Mouse (Mus musculus): ENCODE measurements around the gene Zfc3h1. TPM values are rescaled to one million over a fixed set of nuclear protein-coding genes. Genes with fewer than 3 reads are reported as not detected.

Zfc3h1 gene
- polyA plus RNA-seq, 1 experiment from 2014 or later: 6.6 TPM

DNA sequence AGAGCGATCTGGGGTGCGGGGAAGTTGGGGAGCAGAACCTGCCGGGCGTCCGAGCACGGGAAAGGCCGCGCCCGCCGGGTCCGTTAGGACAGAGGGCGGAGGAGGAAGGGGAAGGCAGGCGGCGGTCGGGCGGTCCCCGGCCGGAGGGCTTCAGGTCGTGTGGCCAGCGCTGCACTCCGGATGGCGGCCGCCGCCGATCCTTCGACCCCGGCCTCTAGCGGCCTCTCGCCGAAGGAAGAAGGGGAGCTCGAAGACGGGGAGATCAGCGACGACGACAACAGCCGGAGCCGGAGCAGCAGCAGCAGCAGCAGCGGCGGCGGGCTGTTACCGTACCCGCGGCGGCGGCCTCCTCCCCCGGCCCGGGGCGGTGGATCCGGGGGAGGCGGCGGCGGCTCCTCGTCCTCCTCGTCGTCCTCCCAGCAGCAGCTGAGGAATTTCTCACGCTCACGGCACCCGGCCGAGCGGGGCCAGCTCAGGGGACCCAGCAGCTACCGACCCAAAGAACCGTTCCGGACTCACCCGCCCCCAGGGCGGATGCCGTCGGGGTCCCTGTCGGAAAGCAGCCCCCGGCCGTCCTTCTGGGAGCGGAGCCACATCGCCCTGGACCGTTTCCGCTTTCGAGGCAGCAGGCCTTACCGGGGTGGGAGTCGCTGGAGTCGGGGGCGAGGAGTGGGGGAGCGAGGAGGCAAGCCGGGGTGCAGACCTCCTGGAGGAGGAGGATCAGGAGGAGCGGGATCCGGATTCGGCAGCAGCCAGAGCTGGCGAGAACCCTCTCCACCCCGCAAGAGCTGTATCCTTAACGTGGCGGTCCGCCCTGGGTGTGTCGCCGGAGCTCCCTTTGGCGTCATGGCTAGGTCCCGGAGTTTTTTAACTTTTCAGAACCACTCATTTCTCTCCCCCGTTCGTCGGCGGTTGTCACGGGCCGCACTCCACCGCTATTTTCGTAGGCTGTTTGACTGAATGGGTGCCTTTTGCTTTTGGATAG is 551 bp downstream of the Zfc3h1 start:
- Histone ChIP-seq H3K9ac (peak overlapping the region; percentile 99), H3K4me2 (peak overlapping the region; percentile 80), H3K9me3 (replicated peaks) (no peaks in the 10 kb centered on the region), H3K36me3 (peaks cover 23% of the 10 kb centered on the region), H3K4me1 (replicated peaks) (peaks cover 51% of the 10 kb centered on the region), H3K4me3 (replicated peaks) (peak overlapping the region; percentile 96), H3K27ac (peak overlapping the region; percentile 99), H3K27me3 (no peaks in the 10 kb centered on the region)
- under 1% methylated on average over 97 of the region's 101 CpGs for WGBS (ENCODE audit: insufficient replicate concordance)
- ATAC-seq (ENCODE audit: low read depth) (peak; percentile 44), DNase-seq (peak; percentile 68)

DNA sequence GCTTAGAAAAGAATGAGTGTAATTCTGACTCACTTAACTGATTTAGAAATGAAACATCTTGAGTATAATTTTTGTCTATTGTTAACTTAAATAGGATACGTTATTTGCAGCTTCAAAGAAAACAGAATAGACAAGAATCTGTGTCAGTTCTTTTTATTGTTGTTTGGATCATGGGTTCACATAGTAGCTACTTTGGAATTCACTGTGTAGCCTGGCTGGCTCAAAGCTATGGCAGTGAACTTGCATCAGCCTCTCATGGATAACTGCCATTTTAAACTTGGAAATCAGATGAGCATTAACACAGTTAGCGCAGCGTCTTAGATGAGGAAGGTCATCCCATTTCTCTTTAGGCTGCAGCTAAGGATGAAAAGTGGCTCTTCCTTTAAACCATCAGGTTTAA is 3.1 kb downstream of the Zfc3h1 start:
- no peak for ATAC-seq (ENCODE audit: low read depth)

DNA sequence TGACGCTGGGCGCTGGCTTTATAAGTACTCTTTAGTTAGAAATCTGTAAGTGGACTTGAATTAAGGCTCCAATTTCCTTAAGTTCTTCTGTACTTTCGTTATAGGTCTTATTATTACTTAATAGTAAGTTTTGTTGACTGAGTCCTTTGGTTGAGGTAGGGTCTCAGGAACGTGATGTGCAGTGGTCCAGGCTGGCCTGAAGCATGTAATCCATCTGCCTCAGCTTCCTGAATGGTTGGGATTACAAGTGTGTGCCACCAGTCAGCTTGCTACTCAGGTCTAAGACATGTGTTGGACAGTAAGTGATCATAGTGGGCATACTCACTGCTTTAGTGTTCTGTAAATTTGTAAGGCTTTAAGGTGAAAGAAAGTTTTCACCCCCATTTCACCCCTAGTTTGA is 6.3 kb downstream of the Zfc3h1 start:
- H3K4me2 ChIP-seq: no peak overlapping the region
- DNase-seq (no peak), ATAC-seq (ENCODE audit: low read depth) (no peak)
- H3K27ac ChIP-seq: no peak overlapping the region
- 87% methylated on average over 4 of the region's 4 CpGs for WGBS (ENCODE audit: insufficient replicate concordance)
- H3K9ac ChIP-seq: no peak overlapping the region
- H3K27me3 ChIP-seq: no peaks in the 10 kb centered on the region
- no peaks in the 10 kb centered on the region for H3K9me3 ChIP-seq (replicated peaks)
- H3K36me3 ChIP-seq: peaks cover 66% of the 10 kb centered on the region
- H3K4me1 ChIP-seq (replicated peaks): peaks cover 37% of the 10 kb centered on the region
- H3K4me3 ChIP-seq (replicated peaks): no peak overlapping the region

More for the DNA sequence above, 3.1 kb downstream of the Zfc3h1 start:
- Histone ChIP-seq H3K27ac (no peak overlapping the region), H3K4me3 (replicated peaks) (0 out of 2 replicates have a peak overlapping the region, but pooled peaks have one; percentile 12), H3K9ac (peak overlapping the region; percentile 15; the same call in 1 of the 2 replicates), H3K27me3 (no peaks in the 10 kb centered on the region), H3K9me3 (replicated peaks) (no peaks in the 10 kb centered on the region), H3K36me3 (peaks cover 37% of the 10 kb centered on the region), H3K4me2 (peak overlapping the region; percentile 80), H3K4me1 (replicated peaks) (peaks cover 40% of the 10 kb centered on the region)
- 85% methylated on average over 3 of the region's 3 CpGs for WGBS (ENCODE audit: insufficient replicate concordance)
- no peak for DNase-seq

DNA sequence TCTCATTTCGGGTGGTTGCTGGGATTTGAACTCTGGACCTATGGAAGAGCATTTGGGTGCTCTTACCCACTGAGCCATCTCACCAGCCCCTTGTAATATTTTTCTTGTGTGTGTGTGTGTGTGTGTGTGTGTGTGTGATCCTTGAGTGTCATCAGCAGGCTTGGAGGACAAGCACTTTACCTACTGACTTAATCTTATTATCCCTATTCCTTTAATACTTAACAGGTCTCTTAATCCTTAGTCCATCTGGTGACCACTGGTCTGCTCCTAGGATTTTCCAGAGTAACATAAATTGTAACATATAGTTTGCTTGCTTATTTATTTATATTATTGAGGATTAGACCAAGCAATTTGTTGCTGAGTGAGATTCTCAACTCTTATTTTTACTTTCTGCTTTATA is 7.1 kb downstream of the Zfc3h1 start:
- no peak overlapping the region for H3K4me3 ChIP-seq (replicated peaks)
- H3K36me3 ChIP-seq: peaks cover 69% of the 10 kb centered on the region
- DNase-seq: no peak
- peaks cover 34% of the 10 kb centered on the region for H3K4me1 ChIP-seq (replicated peaks)
- 0 out of 2 replicates have a peak overlapping the region, but pooled peaks have one; percentile 13 for H3K9ac ChIP-seq
- H3K9me3 ChIP-seq (replicated peaks): no peaks in the 10 kb centered on the region
- no peak overlapping the region for H3K27ac ChIP-seq
- H3K27me3 ChIP-seq: no peaks in the 10 kb centered on the region
- 76% methylated on average over 1 of the region's 1 CpGs for WGBS (ENCODE audit: insufficient replicate concordance)
- no peak overlapping the region for H3K4me2 ChIP-seq
- no peak for ATAC-seq (ENCODE audit: low read depth)

DNA sequence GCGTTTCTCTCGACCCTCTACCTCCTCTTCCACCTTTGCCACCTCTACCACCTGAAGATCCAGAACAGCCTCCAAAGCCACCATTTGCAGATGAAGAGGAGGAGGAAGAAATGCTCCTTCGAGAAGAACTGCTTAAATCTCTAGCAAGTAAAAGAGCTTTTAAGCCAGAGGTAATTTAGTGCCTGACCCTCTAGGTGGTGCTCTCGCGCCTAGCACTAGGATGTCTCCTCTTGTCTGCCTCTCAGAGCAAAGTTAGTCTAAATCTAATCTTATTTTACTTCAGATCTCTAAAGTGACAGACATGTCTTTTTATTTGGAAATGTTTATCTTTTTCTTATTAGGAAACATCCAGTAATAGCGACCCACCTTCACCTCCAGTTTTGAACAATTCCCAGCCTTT is 21.6 kb downstream of the Zfc3h1 start:
- H3K4me3 ChIP-seq (replicated peaks): no peak overlapping the region
- H3K9me3 ChIP-seq (replicated peaks): no peaks in the 10 kb centered on the region
- ATAC-seq (ENCODE audit: low read depth) (no peak), DNase-seq (peak; percentile 41)
- H3K27ac ChIP-seq: no peak overlapping the region
- H3K4me2 ChIP-seq: no peak overlapping the region
- H3K27me3 ChIP-seq: no peaks in the 10 kb centered on the region
- no peak overlapping the region for H3K9ac ChIP-seq
- no peaks in the 10 kb centered on the region for H3K4me1 ChIP-seq (replicated peaks)
- H3K36me3 ChIP-seq: peaks cover 76% of the 10 kb centered on the region
- 72% methylated on average over 6 of the region's 6 CpGs for WGBS (ENCODE audit: insufficient replicate concordance)

DNA sequence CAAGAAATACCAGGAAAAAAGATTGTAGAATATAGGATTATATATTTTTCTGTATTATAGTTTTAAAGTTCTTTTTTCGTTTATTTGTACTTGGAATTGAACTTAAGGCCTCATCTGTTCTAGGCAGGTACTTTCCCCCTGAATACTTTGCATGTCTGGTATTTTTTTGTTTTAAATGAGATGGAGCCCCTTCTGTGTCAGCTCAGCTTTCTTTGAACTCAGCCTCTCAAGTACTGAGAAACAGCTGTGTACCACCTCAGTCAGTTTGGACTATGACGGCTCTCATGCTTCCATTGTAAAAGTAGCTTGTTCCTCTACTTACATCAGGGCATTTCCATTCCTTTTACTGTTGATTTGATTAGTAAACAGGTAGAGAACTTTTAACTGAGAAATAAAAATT is 28.7 kb downstream of the Zfc3h1 start:
- Histone ChIP-seq H3K9ac (no peak overlapping the region), H3K9me3 (replicated peaks) (no peaks in the 10 kb centered on the region), H3K36me3 (peaks cover 82% of the 10 kb centered on the region), H3K27ac (no peak overlapping the region), H3K4me2 (no peak overlapping the region), H3K4me3 (replicated peaks) (no peak overlapping the region), H3K27me3 (no peaks in the 10 kb centered on the region), H3K4me1 (replicated peaks) (no peaks in the 10 kb centered on the region)
- ATAC-seq (ENCODE audit: low read depth): no peak
- 81% methylated on average over 2 of the region's 2 CpGs for WGBS (ENCODE audit: insufficient replicate concordance)
- no peak for DNase-seq

DNA sequence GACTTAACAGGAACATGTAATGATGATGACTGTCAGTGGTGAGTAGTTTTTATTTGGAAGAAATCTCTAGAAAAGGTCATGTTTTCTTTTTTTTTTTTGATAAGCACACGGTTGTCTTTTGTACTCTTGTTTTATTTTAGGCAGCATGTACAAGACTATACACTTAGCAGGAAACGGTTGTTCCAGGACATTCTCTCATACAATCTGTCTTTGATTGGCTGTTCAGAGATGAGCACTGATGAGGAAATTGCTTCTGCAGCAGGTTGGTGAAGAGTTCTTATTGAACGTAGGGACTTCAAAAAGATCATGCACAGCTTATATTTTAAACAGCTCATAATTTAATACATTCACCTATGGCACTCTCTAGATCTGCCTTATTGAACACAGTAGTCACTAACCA is 29.3 kb downstream of the Zfc3h1 start:
- WGBS (ENCODE audit: insufficient replicate concordance): 85% methylated on average over 3 of the region's 3 CpGs
- H3K9ac ChIP-seq: no peak overlapping the region
- no peak overlapping the region for H3K4me3 ChIP-seq (replicated peaks)
- ATAC-seq (ENCODE audit: low read depth): no peak
- no peak overlapping the region for H3K27ac ChIP-seq
- DNase-seq: no peak
- peaks cover 84% of the 10 kb centered on the region for H3K36me3 ChIP-seq
- no peaks in the 10 kb centered on the region for H3K9me3 ChIP-seq (replicated peaks)
- H3K27me3 ChIP-seq: no peaks in the 10 kb centered on the region
- H3K4me1 ChIP-seq (replicated peaks): no peaks in the 10 kb centered on the region
- no peak overlapping the region for H3K4me2 ChIP-seq

DNA sequence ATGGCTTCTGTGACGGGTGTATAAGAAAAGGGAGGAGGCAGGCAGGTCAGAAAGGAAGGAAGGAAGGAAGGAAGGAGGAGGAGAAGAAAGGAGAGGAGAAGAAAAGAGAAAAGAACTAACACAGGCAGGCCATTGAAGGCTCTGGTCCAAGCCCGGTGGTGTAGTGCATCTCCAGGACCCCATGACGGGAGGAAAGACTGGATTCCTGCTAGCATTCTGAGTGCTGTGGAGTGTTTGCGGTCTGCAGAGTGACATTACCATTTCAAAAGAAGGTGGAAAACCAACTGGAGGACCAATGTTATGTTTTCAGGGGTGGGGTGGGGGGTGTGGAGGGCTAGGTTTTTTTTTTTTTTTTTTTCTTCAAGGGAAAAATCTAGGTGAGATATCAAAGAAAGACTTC is 37.2 kb downstream of the Zfc3h1 start:
- no peak overlapping the region for H3K4me2 ChIP-seq
- no peak for ATAC-seq (ENCODE audit: low read depth)
- H3K9ac ChIP-seq: no peak overlapping the region
- DNase-seq: no peak
- H3K27me3 ChIP-seq: no peaks in the 10 kb centered on the region
- no peak overlapping the region for H3K27ac ChIP-seq
- no peaks in the 10 kb centered on the region for H3K9me3 ChIP-seq (replicated peaks)
- H3K4me3 ChIP-seq (replicated peaks): no peak overlapping the region
- H3K4me1 ChIP-seq (replicated peaks): no peaks in the 10 kb centered on the region
- WGBS (ENCODE audit: insufficient replicate concordance): 79% methylated on average over 4 of the region's 4 CpGs
- peaks cover 74% of the 10 kb centered on the region for H3K36me3 ChIP-seq

DNA sequence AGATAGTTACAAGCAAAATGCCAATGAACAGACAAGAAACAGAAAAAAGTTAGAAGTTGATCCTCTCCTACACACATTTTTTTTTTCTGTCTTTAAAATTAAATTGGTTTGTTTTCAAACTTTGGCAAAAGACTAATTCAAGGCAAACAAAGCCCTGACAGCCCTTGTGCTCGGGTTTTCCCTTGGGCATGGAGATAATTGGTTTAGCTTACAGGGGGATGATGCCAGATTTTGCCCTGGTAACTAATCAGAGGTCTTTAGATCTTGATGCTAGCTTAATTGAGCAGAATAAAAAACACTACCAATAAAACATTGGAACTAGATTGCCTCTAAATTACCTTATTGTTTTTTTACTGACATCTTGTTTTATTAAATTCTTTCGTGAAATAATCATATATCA is 40.6 kb downstream of the Zfc3h1 start:
- no peak for ATAC-seq (ENCODE audit: low read depth)
- WGBS (ENCODE audit: insufficient replicate concordance): 78% methylated on average over 2 of the region's 2 CpGs
- H3K36me3 ChIP-seq: peaks cover 77% of the 10 kb centered on the region

DNA sequence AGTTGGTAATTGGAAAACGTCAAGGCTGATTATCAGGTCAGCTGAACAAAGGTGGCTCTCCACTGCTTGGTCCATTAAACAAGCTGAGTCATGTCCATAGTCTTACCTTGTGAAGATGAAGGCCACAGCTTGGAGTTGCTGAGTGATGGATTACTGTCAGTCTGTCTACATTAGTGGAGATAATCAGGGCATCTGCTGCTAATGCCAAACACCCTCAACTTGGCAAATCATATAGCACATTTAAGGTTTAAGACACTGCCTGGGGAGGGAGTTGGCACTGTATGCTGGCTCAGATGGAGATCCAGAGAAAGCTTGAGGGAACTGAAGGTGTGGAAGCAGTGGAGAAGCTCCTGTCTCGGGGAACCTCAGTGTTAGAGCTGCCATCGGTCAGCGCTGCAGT is 52.5 kb downstream of the Zfc3h1 start:
- Histone ChIP-seq H3K36me3 (peaks cover 27% of the 10 kb centered on the region), H3K27ac (no peak overlapping the region), H3K27me3 (no peaks in the 10 kb centered on the region), H3K9me3 (replicated peaks) (no peaks in the 10 kb centered on the region), H3K9ac (no peak overlapping the region), H3K4me3 (replicated peaks) (no peak overlapping the region), H3K4me1 (replicated peaks) (no peaks in the 10 kb centered on the region), H3K4me2 (no peak overlapping the region)
- no peak for DNase-seq
- no peak for ATAC-seq (ENCODE audit: low read depth)
- 78% methylated on average over 4 of the region's 4 CpGs for WGBS (ENCODE audit: insufficient replicate concordance)

More for the DNA sequence above, 40.6 kb downstream of the Zfc3h1 start:
- no peaks in the 10 kb centered on the region for H3K27me3 ChIP-seq
- no peak overlapping the region for H3K27ac ChIP-seq
- H3K9ac ChIP-seq: no peak overlapping the region
- no peaks in the 10 kb centered on the region for H3K4me1 ChIP-seq (replicated peaks)
- H3K4me3 ChIP-seq (replicated peaks): no peak overlapping the region
- no peaks in the 10 kb centered on the region for H3K9me3 ChIP-seq (replicated peaks)
- no peak overlapping the region for H3K4me2 ChIP-seq
- DNase-seq: no peak

DNA sequence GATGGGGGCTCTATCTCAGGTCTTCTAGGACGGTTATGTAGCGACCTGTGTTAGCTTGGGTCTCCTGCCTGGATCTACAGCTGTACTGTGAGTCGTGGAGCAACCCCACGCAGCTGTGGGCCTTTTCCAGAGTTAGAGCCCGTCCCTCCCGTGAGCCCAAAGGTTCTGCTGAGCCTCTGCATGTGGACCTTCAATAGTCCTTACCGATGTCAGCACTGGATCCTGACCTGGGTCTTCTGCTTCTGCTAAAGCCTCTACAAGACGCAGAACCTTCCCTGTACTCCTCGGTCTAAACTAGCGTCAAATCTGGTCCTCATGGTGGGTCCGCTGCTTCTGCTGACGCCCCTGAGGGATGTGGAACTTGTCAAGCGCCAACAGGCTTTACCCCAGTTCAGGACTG is 63.9 kb downstream of the Zfc3h1 start:
- no peak overlapping the region for H3K4me2 ChIP-seq
- no peak for DNase-seq
- no peaks in the 10 kb centered on the region for H3K9me3 ChIP-seq (replicated peaks)
- H3K27ac ChIP-seq: no peak overlapping the region
- no peaks in the 10 kb centered on the region for H3K36me3 ChIP-seq
- H3K4me3 ChIP-seq (replicated peaks): no peak overlapping the region
- no peak for ATAC-seq (ENCODE audit: low read depth)
- H3K27me3 ChIP-seq: no peaks in the 10 kb centered on the region
- H3K4me1 ChIP-seq (replicated peaks): no peaks in the 10 kb centered on the region
- no peak overlapping the region for H3K9ac ChIP-seq
- WGBS (ENCODE audit: insufficient replicate concordance): 78% methylated on average over 13 of the region's 13 CpGs

Data from liver, embryonic 13.5 days (tissue).